Mouse (Mus musculus): ENCODE measurements around the gene Nckap5.

GRCm38 (mm10) chr1:126316866-126317265 lies 513.7 kb downstream of the Nckap5 start:
- no peak for TF ChIP-seq UBTF (IDR thresholded peaks at IDR 0.05; ENCODE audit: borderline replicate concordance, insufficient read depth, low read depth, low read length)
- TF ChIP-seq USF1 (IDR thresholded peaks at IDR 0.05; ENCODE audit: low read depth, low read length), result no peak
- TF ChIP-seq MAX (IDR thresholded peaks at IDR 0.05; ENCODE audit: low read length), result no peak
- TF ChIP-seq CTCF (IDR thresholded peaks at IDR 0.05 in 2 of 3, conservative IDR thresholded peaks at IDR 0.05 in 1 of 3; ENCODE audit: control insufficient read depth in 1 of 3, insufficient read depth in 1 of 3, low read depth in 2 of 3, low read length in 3 of 3, poor library complexity in 1 of 3, severe bottlenecking in 1 of 3), result no peak

All from MEL (cell line).